Mouse (Mus musculus) CH12F3 (cell line): ENCODE data around the gene Aak1.
"Not testable (repeated sequence)": the region's sequence is repeated elsewhere in the genome, so short reads cannot be mapped to it uniquely, and the experiment has no call there.

Experiments
- in situ Hi-C: fragments of 300-500 bp; cut with MboI; formaldehyde crosslinking; loops from 2 replicates; pipeline ENCODE4 v1.14.3; 2020; ENCODE audit warnings: low sequenced_read_pairs

The Aak1 gene

GRCm38 (mm10) chr6:87004099-87004498 is 154.8 kb downstream of the Aak1 start:
- in situ Hi-C loops = no loop called here

GRCm38 (mm10) chr6:87005577-87005976 is 156.3 kb downstream of the Aak1 start:
- in situ Hi-C loops = no loop called here

GRCm38 (mm10) chr6:87008887-87009286 is 159.6 kb downstream of the Aak1 start, which contains the start of gene Nfu1:
Nfu1 (plus strand) TSS chr6:87009236.
- in situ Hi-C loops = no loop called here

- in situ Hi-C loops = no loop called here
Measured at GRCm38 (mm10) chr6:87009692-87010328, 160.5 kb downstream of the Aak1 start.

GRCm38 (mm10) chr6:87016916-87017315 is 167.6 kb downstream of the Aak1 start:
- in situ Hi-C loops = no loop called here

GRCm38 (mm10) chr6:87018874-87019273 is 169.6 kb downstream of the Aak1 start:
- in situ Hi-C loops = no loop called here

- in situ Hi-C loops = no loop called here
Measured at GRCm38 (mm10) chr6:87021791-87022190, 172.5 kb downstream of the Aak1 start.

- in situ Hi-C loops = no loop called here
Measured at GRCm38 (mm10) chr6:87026980-87027379, 177.7 kb downstream of the Aak1 start.

- in situ Hi-C loops = no loop called here
Measured at GRCm38 (mm10) chr6:87028881-87029280, 179.6 kb downstream of the Aak1 start.

GRCm38 (mm10) chr6:87031310-87031709 is 182.0 kb downstream of the Aak1 start:
- in situ Hi-C loops = not testable (repeated sequence)

- in situ Hi-C loops = no loop called here
Measured at GRCm38 (mm10) chr6:87032401-87032800, 183.1 kb downstream of the Aak1 start.

- in situ Hi-C loops = no loop called here
Measured at GRCm38 (mm10) chr6:87034395-87034794, 185.1 kb downstream of the Aak1 start.

GRCm38 (mm10) chr6:87037826-87038620 is 188.7 kb downstream of the Aak1 start:
- in situ Hi-C loops = no loop called here

GRCm38 (mm10) chr6:87039161-87039560 is 189.8 kb downstream of the Aak1 start:
- in situ Hi-C loops = no loop called here

GRCm38 (mm10) chr6:87040971-87041370 is 191.7 kb downstream of the Aak1 start:
- in situ Hi-C loops = no loop called here

GRCm38 (mm10) chr6:87041431-87041830 is 192.1 kb downstream of the Aak1 start:
- in situ Hi-C loops = no loop called here

GRCm38 (mm10) chr6:87042004-87042336 is 192.7 kb downstream of the Aak1 start:
- in situ Hi-C loops = no loop called here

GRCm38 (mm10) chr6:87042337-87043130 is 193.2 kb downstream of the Aak1 start, which contains the start of gene Gfpt1:
Gfpt1 (plus strand) TSS chr6:87042846.
- in situ Hi-C loops = no loop called here

GRCm38 (mm10) chr6:87043131-87043516 is 193.8 kb downstream of the Aak1 start:
- in situ Hi-C loops = no loop called here

GRCm38 (mm10) chr6:87044895-87045294 is 195.6 kb downstream of the Aak1 start:
- in situ Hi-C loops = no loop called here

GRCm38 (mm10) chr6:87045507-87045906 is 196.2 kb downstream of the Aak1 start:
- in situ Hi-C loops = no loop called here

- in situ Hi-C loops = not testable (repeated sequence)
Measured at GRCm38 (mm10) chr6:87048712-87049111, 199.4 kb downstream of the Aak1 start.
